Comparison of ENCODE assay signal across 10 mouse cellular contexts in the genomic region with DNA sequence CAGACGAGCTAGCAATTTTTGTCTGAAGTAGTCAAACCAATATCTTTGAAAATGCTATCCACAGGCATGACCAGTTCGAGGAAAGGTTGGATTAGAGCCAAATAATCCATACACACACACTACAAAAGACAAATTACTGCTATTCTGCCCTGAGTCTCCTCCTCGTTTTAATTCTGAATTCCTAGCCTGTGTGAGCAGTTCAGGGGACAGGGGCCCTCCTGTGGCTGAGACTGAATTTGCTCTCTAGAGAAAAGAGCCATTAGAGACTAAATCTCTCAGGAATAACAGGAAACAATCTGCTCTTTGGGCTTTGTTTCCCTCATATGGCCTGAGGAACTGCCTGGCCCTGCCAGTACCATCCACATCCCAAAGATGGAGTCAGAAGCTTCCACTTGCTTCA. TPM values are rescaled to one million over a fixed set of nuclear protein-coding genes. Genes with fewer than 3 reads are reported as not detected.
DNase-seq lines count a peak whose midpoint lies in the region; ATAC-seq and TF ChIP-seq lines count a peak whose summit lies in the region.
"Had no signal": no experiment of that assay in that cellular context is flagged by ENCODE, and none has a peak within 500 bp of the region (broad histone marks: within the 10 kb centered on the region; RNA-seq: fewer than 3 reads in every experiment).

No protein-coding gene starts in this region.

- H3K4me1 ChIP-seq in forebrain, embryonic 16.5 days (replicated peaks; ENCODE audit: control insufficient read depth, insufficient read depth, low read length): peaks cover 16% of the 10 kb centered on the region

- peak; percentile 59 for ATAC-seq in forebrain, embryonic 16.5 days

- intact Hi-C loops in left cerebral cortex, adult 2 months (cut with DNase I): loop anchor here (1.0 to 5.0 kb wide), 2 partner anchors 224 to 241 kb away; no protein-coding TSS in a partner anchor

- H3K4me3 ChIP-seq in left cerebral cortex, adult 2 months: no peak overlapping the region
- H3K4me3 ChIP-seq in forebrain, embryonic 16.5 days (replicated peaks; ENCODE audit: low read length): no peak overlapping the region
- H3K4me3 ChIP-seq: embryonic facial prominence, embryonic 13.5 days; heart, embryonic 12.5 days had no signal

- peaks cover 8% of the 10 kb centered on the region for H3K27me3 ChIP-seq in forebrain, embryonic 16.5 days (replicated peaks; ENCODE audit: control insufficient read depth, insufficient read depth, low read length)

- no peak overlapping the region for H3K27ac ChIP-seq in left cerebral cortex, adult 2 months
- H3K27ac ChIP-seq in forebrain, embryonic 16.5 days (ENCODE audit: low read length): no peak overlapping the region
- H3K27ac ChIP-seq: embryonic facial prominence, embryonic 13.5 days had no signal

- 29% methylated on average over 3 of the region's 3 CpGs for WGBS in forebrain, embryonic 16.5 days

- H3K9me3 ChIP-seq in forebrain, embryonic 16.5 days (ENCODE audit: control insufficient read depth, low read length): no peaks in the 10 kb centered on the region
- H3K9me3 ChIP-seq: embryonic facial prominence, embryonic 13.5 days; heart, embryonic 12.5 days had no signal

- H3K36me3 ChIP-seq in forebrain, embryonic 16.5 days (ENCODE audit: control insufficient read depth, insufficient read depth): no peaks in the 10 kb centered on the region
- H3K36me3 ChIP-seq: embryonic facial prominence, embryonic 13.5 days; heart, embryonic 12.5 days had no signal

- peak; percentile 20 to 48 for DNase-seq in frontal cortex, adult 2 months (ENCODE audit: extremely low spot score in 1 of 2, low spot score in 1 of 2)
- DNase-seq in frontal cortex, postnatal 10 days (ENCODE audit: low spot score in 2 of 2): no peak
- peak in 1 of 2 experiments; percentile 29 for DNase-seq in left cerebral cortex, adult 2 months (ENCODE audit: extremely low spot score in 1 of 2, low spot score in 2 of 2)
- DNase-seq in left cerebral cortex, adult 11 months (ENCODE audit: low spot score): no peak
- DNase-seq in B cell, adult 2 months: peak; percentile 23 to 44
- DNase-seq in gastrocnemius, adult 8-10 months (ENCODE audit: low spot score in 2 of 2): no peak
- DNase-seq in thymus, adult 18-20 months: no peak

- H3K9ac ChIP-seq in forebrain, embryonic 16.5 days (replicated peaks; ENCODE audit: low read depth, low read length): no peak overlapping the region
- H3K9ac ChIP-seq: embryonic facial prominence, embryonic 13.5 days; heart, embryonic 12.5 days had no signal

- H3K4me2 ChIP-seq in forebrain, embryonic 16.5 days (ENCODE audit: low read length): no peak overlapping the region
- H3K4me2 ChIP-seq: embryonic facial prominence, embryonic 13.5 days; heart, embryonic 12.5 days had no signal

- peak; percentile 64 for TF ChIP-seq CTCF in left cerebral cortex, adult 2 months (IDR thresholded peaks at IDR 0.05)

RNA-seq across cellular contexts. Expression of gene Rftn1, which starts 3.2 kb away (rescaled TPM):
- polyA plus RNA-seq in frontal cortex, adult 2 months (2012; rRNA removed): 7.6 and 10.7 TPM in 2 replicates
- total RNA-seq in left cerebral cortex, adult 2 months (2021): 1 to 10 TPM; 8.4 to 9.4 TPM
- polyA plus RNA-seq in forebrain, embryonic 16.5 days (2015; fragmentation: Nextera tagmentation; extraction: Ambion mirVana): 17.8 and 24.6 TPM in 2 replicates
- total RNA-seq in gastrocnemius, adult 8-10 months (2022): 1 to 10 TPM; 6.7 to 9.9 (median 7.4) TPM

Comparison
In these comparisons a context has a peak if more than half of its experiments do, and no peak if none do; other contexts are left out.
1. DNase-seq: peak in frontal cortex, adult 2 months (2 of 2) and B cell, adult 2 months (2 of 2); none in frontal cortex, postnatal 10 days (0 of 2), left cerebral cortex, adult 11 months (single experiment), gastrocnemius, adult 8-10 months (0 of 2) and thymus, adult 18-20 months (0 of 2).